Mouse (Mus musculus) MEL (cell line): ENCODE data around the gene Olfr1222. TPM values are rescaled to one million over a fixed set of nuclear protein-coding genes. Genes with fewer than 3 reads are reported as not detected.

Experiments
- DNase-seq: peaks from one replicate; pipeline ENCODE4 v3.0.0; 2011; ENCODE audit warnings: low read depth, low spot score
- H3K27ac ChIP-seq: 2 replicates; pipeline ENCODE4 v1.5.1; 2012; ENCODE audit warnings: low read depth, mild to moderate bottlenecking, control low read depth, low read length, moderate library complexity; ENCODE audit not compliant: control insufficient read depth
- H3K27me3 ChIP-seq, 2 experiments: fragments of 150-350 bp in 1 of 2; sonication (generic) in 1 of 2; 2 replicates each; pipeline ENCODE4 v1.6.1; 2012; ENCODE audit warnings: low read length in 2 of 2, mild to moderate bottlenecking in 2 of 2, improper control_type of control experiment in 1 of 2, moderate library complexity in 1 of 2; ENCODE audit not compliant: insufficient read depth in 2 of 2, control insufficient read depth in 1 of 2
- H3K36me3 ChIP-seq, 2 experiments: 2 replicates each; pipeline ENCODE4 v1.6.1; 2012 to 2014; ENCODE audit warnings: low read length in 2 of 2, improper control_type of control experiment in 1 of 2, inconsistent platforms in 1 of 2, mild to moderate bottlenecking in 1 of 2; ENCODE audit not compliant: insufficient read depth in 2 of 2, control insufficient read depth in 1 of 2
- H3K4me1 ChIP-seq, 2 experiments: fragments of 150-350 bp in 1 of 2; sonication (generic) in 1 of 2; 2 replicates each; pipeline ENCODE4 v1.6.1; 2012; ENCODE audit warnings: low read length in 2 of 2, improper control_type of control experiment in 1 of 2, mild to moderate bottlenecking in 1 of 2; ENCODE audit not compliant: insufficient read depth in 2 of 2, control insufficient read depth in 1 of 2
- H3K4me3 ChIP-seq, 2 experiments: fragments of 150-350 bp in 1 of 2; sonication (generic) in 1 of 2; 2 replicates each; pipeline ENCODE4 v1.5.1; 2012; ENCODE audit warnings: low read depth in 2 of 2, low read length in 2 of 2, mild to moderate bottlenecking in 2 of 2, moderate library complexity in 2 of 2, control low read depth in 1 of 2, improper control_type of control experiment in 1 of 2; ENCODE audit not compliant: control insufficient read depth in 1 of 2, insufficient read depth in 1 of 2
- H3K79me2 ChIP-seq: 2 replicates; pipeline ENCODE4 v1.6.1; 2012; ENCODE audit warnings: mild to moderate bottlenecking, low read length, moderate library complexity; ENCODE audit not compliant: control insufficient read depth, poor library complexity, insufficient read depth
- H3K9ac ChIP-seq: 2 replicates; pipeline ENCODE4 v1.6.1; 2012; ENCODE audit warnings: low read depth, mild to moderate bottlenecking, control low read depth, low read length, moderate library complexity; ENCODE audit not compliant: control insufficient read depth, poor library complexity, severe bottlenecking
- H3K9me3 ChIP-seq: fragments of 150-350 bp; sonication (generic); replicated peaks from 2 replicates; pipeline ENCODE4 v1.6.1; 2012; ENCODE audit warnings: mild to moderate bottlenecking, low read length, improper control_type of control experiment, moderate library complexity; ENCODE audit not compliant: insufficient read depth
- BHLHE40 ChIP-seq: IDR thresholded peaks from 2 replicates; pipeline ENCODE4 v1.6.1; 2012; ENCODE audit warnings: low read depth, mild to moderate bottlenecking, inconsistent platforms, low read length, improper control_type of control experiment, borderline replicate concordance
- CHD1 ChIP-seq: IDR thresholded peaks from 2 replicates; pipeline ENCODE4 v1.6.1; 2012; ENCODE audit warnings: low read depth, mild to moderate bottlenecking, inconsistent platforms, low read length, improper control_type of control experiment
- CTCF ChIP-seq, 3 experiments: IDR thresholded peaks in 2 of 3; conservative IDR thresholded peaks in 1 of 3; 2 replicates each; pipeline ENCODE4 v1.5.1; 2011 to 2012; ENCODE audit warnings: low read length in 3 of 3, low read depth in 2 of 3, mild to moderate bottlenecking in 2 of 3, improper control_type of control experiment in 1 of 3, inconsistent platforms in 1 of 3, mixed read lengths in 1 of 3, moderate library complexity in 1 of 3; ENCODE audit not compliant: control insufficient read depth in 1 of 3, insufficient read depth in 1 of 3, poor library complexity in 1 of 3, severe bottlenecking in 1 of 3
- E2F4 ChIP-seq: IDR thresholded peaks from 2 replicates; pipeline ENCODE4 v1.6.1; 2011; ENCODE audit warnings: low read depth, low read length, improper control_type of control experiment, borderline replicate concordance
- ELF1 ChIP-seq: IDR thresholded peaks from 2 replicates; pipeline ENCODE4 v1.6.1; 2014; ENCODE audit warnings: low read depth, mild to moderate bottlenecking, inconsistent platforms, low read length, improper control_type of control experiment, moderate library complexity
- EP300 ChIP-seq, 2 experiments: IDR thresholded peaks; 2 replicates each; pipeline ENCODE4 v1.6.1; 2011; ENCODE audit warnings: improper control_type of control experiment in 2 of 2, low read length in 2 of 2, low read depth in 1 of 2, mild to moderate bottlenecking in 1 of 2
- GABPA ChIP-seq: IDR thresholded peaks from 2 replicates; pipeline ENCODE4 v1.6.1; 2012; ENCODE audit warnings: low read depth, mild to moderate bottlenecking, inconsistent platforms, low read length, improper control_type of control experiment, moderate library complexity
- HCFC1 ChIP-seq: IDR thresholded peaks from 2 replicates; pipeline ENCODE4 v1.6.1; 2012; ENCODE audit warnings: low read depth, mild to moderate bottlenecking, inconsistent platforms, low read length, improper control_type of control experiment, moderate library complexity
- JUND ChIP-seq: IDR thresholded peaks from 2 replicates; pipeline ENCODE4 v1.6.1; 2011; ENCODE audit warnings: low read depth, mild to moderate bottlenecking, improper control_type of control experiment, low read length
- KAT2A ChIP-seq: conservative IDR thresholded peaks from 2 replicates; pipeline ENCODE4 v1.6.1; 2012; ENCODE audit warnings: low read depth, low read length, improper control_type of control experiment, inconsistent platforms
- MAZ ChIP-seq: IDR thresholded peaks from 2 replicates; pipeline ENCODE4 v1.6.1; 2012; ENCODE audit warnings: low read depth, mild to moderate bottlenecking, inconsistent platforms, low read length, improper control_type of control experiment
- MYB ChIP-seq: IDR thresholded peaks from 2 replicates; pipeline ENCODE4 v1.6.1; 2011; ENCODE audit warnings: mild to moderate bottlenecking, low read depth, low read length, improper control_type of control experiment
- MYC ChIP-seq: IDR thresholded peaks from 2 replicates; pipeline ENCODE4 v1.6.1; 2011; ENCODE audit warnings: low read depth, mild to moderate bottlenecking, low read length, improper control_type of control experiment, moderate library complexity
- NELFE ChIP-seq: IDR thresholded peaks from 2 replicates; pipeline ENCODE4 v1.6.1; 2011; ENCODE audit warnings: low read depth, low read length, improper control_type of control experiment
- NRF1 ChIP-seq: IDR thresholded peaks from 2 replicates; pipeline ENCODE4 v1.6.1; 2014; ENCODE audit warnings: low read depth, mild to moderate bottlenecking, inconsistent platforms, low read length, improper control_type of control experiment, moderate library complexity; ENCODE audit not compliant: poor library complexity, insufficient read depth, severe bottlenecking
- POLR2A ChIP-seq, 2 experiments: IDR thresholded peaks; 2 replicates each; pipeline ENCODE4 v1.6.1; 2011 to 2012; ENCODE audit warnings: low read length in 2 of 2, mild to moderate bottlenecking in 2 of 2, control low read depth in 1 of 2, improper control_type of control experiment in 1 of 2, low read depth in 1 of 2, moderate library complexity in 1 of 2; ENCODE audit not compliant: control insufficient read depth in 1 of 2, insufficient read depth in 1 of 2, poor library complexity in 1 of 2
- POLR2AphosphoS5 ChIP-seq: IDR thresholded peaks from 2 replicates; pipeline ENCODE4 v1.6.1; 2012; ENCODE audit warnings: low read depth, borderline replicate concordance, mild to moderate bottlenecking, inconsistent platforms, low read length, moderate library complexity, mixed read lengths
- RAD21 ChIP-seq: IDR thresholded peaks from 2 replicates; pipeline ENCODE4 v1.6.1; 2011; ENCODE audit warnings: mild to moderate bottlenecking, low read depth, low read length, improper control_type of control experiment
- SIN3A ChIP-seq: IDR thresholded peaks from 2 replicates; pipeline ENCODE4 v1.6.1; 2012; ENCODE audit warnings: low read length, improper control_type of control experiment, inconsistent platforms
- SMC3 ChIP-seq: IDR thresholded peaks from 2 replicates; pipeline ENCODE4 v1.6.1; 2011; ENCODE audit warnings: low read depth, low read length, improper control_type of control experiment
- USF2 ChIP-seq, 2 experiments: IDR thresholded peaks; 2 replicates each; pipeline ENCODE4 v1.6.1; 2011 to 2012; ENCODE audit warnings: improper control_type of control experiment in 2 of 2, low read length in 2 of 2, borderline replicate concordance in 1 of 2, inconsistent platforms in 1 of 2, low read depth in 1 of 2, mild to moderate bottlenecking in 1 of 2; ENCODE audit not compliant: insufficient read depth in 1 of 2
- ZC3H11A ChIP-seq: IDR thresholded peaks from 2 replicates; pipeline ENCODE4 v1.6.1; 2012; ENCODE audit warnings: low read depth, mild to moderate bottlenecking, inconsistent platforms, low read length, improper control_type of control experiment
- ZKSCAN1 ChIP-seq: IDR thresholded peaks from 2 replicates; pipeline ENCODE4 v1.6.1; 2012; ENCODE audit warnings: low read depth, mild to moderate bottlenecking, inconsistent platforms, low read length, improper control_type of control experiment, moderate library complexity
- ZMIZ1 ChIP-seq: IDR thresholded peaks from 2 replicates; pipeline ENCODE4 v1.6.1; 2012; ENCODE audit warnings: low read depth, mild to moderate bottlenecking, inconsistent platforms, low read length, improper control_type of control experiment, moderate library complexity
- ZNF384 ChIP-seq: IDR thresholded peaks from 2 replicates; pipeline ENCODE4 v1.6.1; 2012; ENCODE audit warnings: low read depth, mild to moderate bottlenecking, inconsistent platforms, low read length, improper control_type of control experiment
- polyA plus RNA-seq, 2 experiments: library from polyadenylated mRNA; stranded (reverse) in 1 of 2; unstranded in 1 of 2; fragments of >175 nt in 1 of 2; fragments of >200 nt in 1 of 2; gene quantifications; 2 replicates each; pipeline versions ENCODE4 v1.2.1 to v1.2.4; 2012; ENCODE audit warnings: low replicate concordance in 2 of 2, low read depth in 1 of 2; ENCODE audit not compliant: insufficient read length in 2 of 2, insufficient read depth in 1 of 2, missing spikeins in 1 of 2
- total RNA-seq: library from RNA; depleted of rRNA; stranded (reverse); fragments of 300-350 nt; gene quantifications from 2 replicates; pipeline ENCODE4 v1.2.3, GENCODE M21; 2012

Gene Olfr1222
- total and polyA plus RNA-seq, 3 experiments = not detected

DNA sequence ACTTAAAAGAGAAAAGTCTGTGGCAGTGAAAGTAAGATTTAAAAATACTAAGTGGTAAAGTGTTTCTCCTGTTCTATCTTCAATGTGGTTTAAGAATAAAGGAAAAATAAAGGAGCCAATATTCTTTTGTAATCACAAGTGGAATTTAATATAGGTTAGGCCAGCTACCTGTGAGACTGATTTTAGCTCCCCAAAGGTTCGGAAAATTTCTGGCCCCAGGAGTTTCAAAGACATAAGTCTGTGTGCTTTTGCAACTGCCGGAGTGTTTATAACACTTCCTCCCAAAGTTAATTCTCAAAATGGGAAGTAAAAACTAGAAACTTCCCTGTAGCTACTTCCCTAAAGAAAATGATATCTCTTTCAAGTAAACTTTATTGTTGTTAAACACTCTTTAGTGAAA is 15.7 kb downstream of the Olfr1222 start, which contains the start of gene Olfr1221:
Olfr1221 (minus strand) TSS at position 101 of the 400 bp plus-strand sequence.
- H3K9me3 ChIP-seq = no peaks in the 10 kb centered on the region
- no peaks in the 10 kb centered on the region for H3K4me1 ChIP-seq
- TF ChIP-seq MAZ = no peak
- no peak for TF ChIP-seq E2F4
- no peak for TF ChIP-seq SMC3
- no peak for TF ChIP-seq KAT2A
- TF ChIP-seq ZNF384 = no peak
- TF ChIP-seq ELF1 = no peak
- no peak for TF ChIP-seq MYB
- no peak for TF ChIP-seq EP300 (IDR thresholded peaks at IDR 0.05; ENCODE audit: low read depth in 1 of 2, low read length in 2 of 2)
- TF ChIP-seq NELFE = no peak
- no peak for TF ChIP-seq ZMIZ1
- TF ChIP-seq USF2 (IDR thresholded peaks at IDR 0.05; ENCODE audit: borderline replicate concordance in 1 of 2, insufficient read depth in 1 of 2, low read depth in 1 of 2, low read length in 2 of 2) = no peak
- no peak for TF ChIP-seq RAD21
- no peak for TF ChIP-seq MYC
- TF ChIP-seq CHD1 = no peak
- TF ChIP-seq ZKSCAN1 = no peak
- no peak for TF ChIP-seq BHLHE40
- H3K36me3 ChIP-seq = peaks cover 0 to 5% of the 10 kb centered on the region in 2 experiments; a peak in 2 of 4 replicates
- peak; percentile 35 for DNase-seq
- H3K27ac ChIP-seq = no peak within 1 kb of the TSS
- no peaks in the 10 kb centered on the region for H3K79me2 ChIP-seq
- H3K9ac ChIP-seq = no peak within 1 kb of the TSS
- H3K4me3 ChIP-seq = no peak within 1 kb of the TSS
- no peaks in the 10 kb centered on the region for H3K27me3 ChIP-seq

DNA sequence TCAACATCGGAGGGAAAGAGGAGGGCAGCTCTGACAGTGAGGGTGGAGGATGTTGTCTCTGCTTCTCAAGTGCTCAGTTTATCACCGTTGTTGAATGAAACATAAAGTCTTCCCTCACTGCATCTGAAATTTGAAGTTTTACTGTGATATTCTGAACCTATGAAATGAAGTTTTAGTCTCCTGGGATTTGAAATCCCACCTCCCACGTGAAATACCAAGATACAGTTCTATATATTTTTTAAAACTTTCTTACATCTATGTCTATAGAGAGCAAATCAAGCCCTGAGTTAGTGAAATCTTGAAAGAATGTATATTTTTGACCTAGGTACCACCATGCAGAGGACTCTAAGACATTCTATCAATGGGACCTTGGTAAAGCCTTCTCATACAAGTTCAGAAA is 26.1 kb downstream of the Olfr1222 start, which contains the start of gene Olfr1220:
Olfr1220 (minus strand) TSS at position 101 of the 400 bp plus-strand sequence.
- Histone ChIP-seq H3K4me1 (peaks cover 0 to 11% of the 10 kb centered on the region in 2 experiments; a peak in 2 of 4 replicates), H3K27me3 (no peaks in the 10 kb centered on the region), H3K27ac (no peak within 1 kb of the TSS; the same call in 1 of the 2 replicates), H3K9ac (no peak within 1 kb of the TSS), H3K4me3 (no peak within 1 kb of the TSS), H3K9me3 (no peaks in the 10 kb centered on the region), H3K36me3 (no peaks in the 10 kb centered on the region), H3K79me2 (no peaks in the 10 kb centered on the region)
- DNase-seq = no peak
- no peak for TF ChIP-seq MYB
- no peak for TF ChIP-seq MAZ
- TF ChIP-seq NRF1 = no peak
- no peak for TF ChIP-seq SIN3A
- no peak for TF ChIP-seq HCFC1
- TF ChIP-seq CTCF (IDR thresholded peaks at IDR 0.05 in 2 of 3, conservative IDR thresholded peaks at IDR 0.05 in 1 of 3; ENCODE audit: control insufficient read depth in 1 of 3, insufficient read depth in 1 of 3, low read depth in 2 of 3, low read length in 3 of 3, poor library complexity in 1 of 3, severe bottlenecking in 1 of 3) = no peak
- TF ChIP-seq USF2 (IDR thresholded peaks at IDR 0.05; ENCODE audit: borderline replicate concordance in 1 of 2, insufficient read depth in 1 of 2, low read depth in 1 of 2, low read length in 2 of 2) = no peak
- TF ChIP-seq BHLHE40 = no peak
- no peak for TF ChIP-seq POLR2A (IDR thresholded peaks at IDR 0.05; ENCODE audit: control insufficient read depth in 1 of 2, insufficient read depth in 1 of 2, low read depth in 1 of 2, low read length in 2 of 2, poor library complexity in 1 of 2)
- TF ChIP-seq JUND = no peak
- TF ChIP-seq POLR2AphosphoS5 = no peak
- no peak for TF ChIP-seq GABPA
- TF ChIP-seq MYC = no peak
- no peak for TF ChIP-seq CHD1
- TF ChIP-seq ZC3H11A = no peak
- no peak for TF ChIP-seq ZMIZ1
